8 mouse cellular contexts compared by ENCODE assay signal in genomic region chr19:5447515-5448353, GRCm38 (mm10). TPM values are rescaled to one million over a fixed set of nuclear protein-coding genes. Genes with fewer than 3 reads are reported as not detected.
DNase-seq lines count a peak whose midpoint lies in the region; ATAC-seq lines count a peak whose summit lies in the region.

TSS of gene Fosl1 (plus strand) at chr19:5447547.

- H3K9me3 ChIP-seq in liver, embryonic 15.5 days (replicated peaks): no peaks in the 10 kb centered on the region

- WGBS in liver, embryonic 15.5 days (ENCODE audit: insufficient replicate concordance): under 1% methylated on average over 70 of the region's 70 CpGs

- peaks cover 80% of the 10 kb centered on the region for H3K27me3 ChIP-seq in liver, embryonic 15.5 days

- ATAC-seq in liver, embryonic 15.5 days (ENCODE audit: insufficient read depth): no peak

- H3K4me3 ChIP-seq in liver, embryonic 15.5 days (replicated peaks): peak within 1 kb of the TSS; percentile 59

- H3K4me1 ChIP-seq in liver, embryonic 15.5 days (replicated peaks): peaks cover 22% of the 10 kb centered on the region

- DNase-seq in ovary, postnatal 14 days (ENCODE audit: low spot score): peak; percentile 63
- DNase-seq in ovary, adult 18-20 months (ENCODE audit: low spot score): no peak
- DNase-seq in cerebellum, postnatal 36 days: peak; percentile 50 to 62
- DNase-seq in gastrocnemius, postnatal 25 days: peak; percentile 51
- peak; percentile 60 for DNase-seq in kidney, adult 11 months
- DNase-seq in neural tube, embryonic 10.5 days (ENCODE audit: extremely low spot score, low spot score): peak; percentile 68
- DNase-seq in testis, postnatal 14 days (ENCODE audit: low spot score): peak; percentile 76

- H3K36me3 ChIP-seq in liver, embryonic 15.5 days (replicated peaks): no peaks in the 10 kb centered on the region

- no peak within 1 kb of the TSS for H3K27ac ChIP-seq in liver, embryonic 15.5 days (replicated peaks)

- H3K4me2 ChIP-seq in liver, embryonic 15.5 days: peak within 1 kb of the TSS; percentile 90

- peak within 1 kb of the TSS; percentile 9; the same call in 1 of the 2 replicates for H3K9ac ChIP-seq in liver, embryonic 15.5 days

RNA-seq across cellular contexts. Expression of gene Fosl1, which starts in this region (rescaled TPM):
- total RNA-seq in gastrocnemius, postnatal 25 days (2021): not detected
- polyA plus RNA-seq in liver, embryonic 15.5 days (2015; fragmentation: Nextera tagmentation; extraction: Ambion mirVana): not detected in 2 replicates

Comparison
In these comparisons a context has a peak if more than half of its experiments do, and no peak if none do; other contexts are left out.
1. Peak in DNase-seq in gastrocnemius, postnatal 25 days; RNA of the gene not detected or under 1 TPM.